In the genomic region with DNA sequence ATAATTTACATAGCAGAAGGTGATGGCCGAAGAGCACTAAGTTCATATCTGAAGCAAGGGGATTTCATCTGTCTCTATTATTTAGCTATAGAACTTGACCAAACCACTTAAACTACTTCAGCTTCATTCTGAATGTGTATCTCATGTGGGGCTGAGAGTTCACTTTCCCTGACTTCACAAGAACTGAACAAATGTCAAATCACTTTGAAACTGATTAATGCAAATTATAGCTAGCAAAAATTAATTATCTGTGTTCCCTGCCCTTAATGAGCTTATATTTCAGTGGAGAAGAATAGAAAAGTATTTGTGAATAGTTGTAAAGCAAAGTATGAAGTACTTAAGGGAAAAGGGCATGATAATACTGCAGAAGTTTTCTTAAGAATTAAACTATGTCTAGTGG, we compare ENCODE assay signal across 16 mouse cellular contexts.
"Had no signal": no experiment of that assay in that cellular context is flagged by ENCODE, and none has a peak within 500 bp of the region (broad histone marks: within the 10 kb centered on the region; RNA-seq: fewer than 3 reads in every experiment).

No protein-coding gene starts in this region.

- H3K27ac ChIP-seq: neural tube, embryonic 12.5 days; neural tube, embryonic 13.5 days; neural tube, embryonic 15.5 days; stomach, embryonic 15.5 days; stomach, postnatal 0 days had no signal

- H3K9me3 ChIP-seq: neural tube, embryonic 12.5 days; neural tube, embryonic 13.5 days; neural tube, embryonic 15.5 days; stomach, embryonic 15.5 days had no signal

- H3K4me1 ChIP-seq: neural tube, embryonic 12.5 days; neural tube, embryonic 13.5 days; neural tube, embryonic 15.5 days; stomach, embryonic 15.5 days had no signal

- H3K4me3 ChIP-seq: neural tube, embryonic 12.5 days; neural tube, embryonic 13.5 days; neural tube, embryonic 15.5 days; stomach, embryonic 15.5 days had no signal

- DNase-seq: right cerebral cortex, adult 18-20 months; right cerebral cortex, postnatal 14 days; right cerebral cortex, postnatal 25 days; right cerebral cortex, postnatal 4 days; spleen, adult 18-20 months; thymus, adult 18-20 months; thymus, adult 2 months; thymus, postnatal 14 days; thymus, postnatal 25 days; thymus, postnatal 36 days; thymus, postnatal 4 days had no signal

- H3K27me3 ChIP-seq: neural tube, embryonic 12.5 days; neural tube, embryonic 13.5 days; neural tube, embryonic 15.5 days; stomach, embryonic 15.5 days had no signal

- H3K36me3 ChIP-seq: neural tube, embryonic 12.5 days; neural tube, embryonic 13.5 days; neural tube, embryonic 15.5 days; stomach, embryonic 15.5 days had no signal

- H3K9ac ChIP-seq: neural tube, embryonic 12.5 days; neural tube, embryonic 13.5 days; neural tube, embryonic 15.5 days; stomach, embryonic 15.5 days had no signal

- H3K4me2 ChIP-seq: neural tube, embryonic 12.5 days; neural tube, embryonic 13.5 days; neural tube, embryonic 15.5 days; stomach, embryonic 15.5 days had no signal
